Mouse (Mus musculus) inflammation-experienced regulatory T-cells, adult 16 weeks (primary cell): ENCODE measurements around the gene Ccdc155. TPM values are rescaled to one million over a fixed set of nuclear protein-coding genes. Genes with fewer than 3 reads are reported as not detected.

Experiments used
- polyA plus RNA-seq: library from polyadenylated mRNA; unstranded; fragments of 100-300 nt; shearing (Covaris generic); gene quantifications from one replicate; pipeline ENCODE4 v1.2.1, GENCODE M21; 2017

The Ccdc155 gene
- polyA plus RNA-seq: 0.26 TPM

DNA sequence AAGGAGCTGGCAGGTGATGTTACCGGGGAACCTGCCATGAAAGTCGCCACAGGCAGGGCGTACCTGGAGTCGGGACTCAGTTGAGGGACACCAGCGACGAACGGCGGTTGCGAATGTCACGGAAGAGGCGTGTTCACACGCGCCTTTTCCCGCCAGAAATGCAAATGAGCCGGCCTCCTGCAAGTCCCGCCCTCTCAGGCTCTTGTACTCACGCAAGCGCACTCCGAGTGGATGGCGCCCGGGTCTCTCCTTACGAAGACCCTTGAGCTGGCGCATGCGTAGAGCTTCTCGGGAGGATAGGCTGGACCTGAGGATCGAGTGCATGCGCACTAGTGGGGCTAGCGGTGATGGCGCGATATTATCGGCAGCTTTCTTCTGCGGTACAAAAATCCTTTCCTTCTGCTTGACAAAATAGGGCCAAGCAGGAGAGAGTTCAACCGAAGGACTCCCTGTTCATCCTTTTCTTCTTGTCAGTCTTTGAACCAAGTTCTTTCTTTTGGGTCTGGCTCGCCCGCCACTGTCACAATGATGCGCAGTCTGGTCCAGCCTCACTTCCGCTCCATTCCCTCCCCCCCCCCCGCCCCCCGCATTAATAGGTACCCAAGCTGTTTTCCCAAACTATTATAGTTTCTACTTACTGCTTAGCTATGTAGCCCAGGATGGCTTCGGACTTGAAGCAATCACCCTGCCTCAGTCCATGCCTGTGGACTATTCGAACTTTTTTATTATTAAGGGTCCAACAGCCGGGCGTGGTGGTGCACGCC is at the start of gene Ccdc155:
Gene Ccdc155, minus strand, starts transcription at position 513 of the 764 bp plus-strand sequence.

GRCm38 (mm10) chr7:45240633-45241388 is 36.1 kb upstream of the Ccdc155 start, which contains the start of gene Slc6a16:
TSS of gene Slc6a16 (plus strand) at chr7:45241085.

DNA sequence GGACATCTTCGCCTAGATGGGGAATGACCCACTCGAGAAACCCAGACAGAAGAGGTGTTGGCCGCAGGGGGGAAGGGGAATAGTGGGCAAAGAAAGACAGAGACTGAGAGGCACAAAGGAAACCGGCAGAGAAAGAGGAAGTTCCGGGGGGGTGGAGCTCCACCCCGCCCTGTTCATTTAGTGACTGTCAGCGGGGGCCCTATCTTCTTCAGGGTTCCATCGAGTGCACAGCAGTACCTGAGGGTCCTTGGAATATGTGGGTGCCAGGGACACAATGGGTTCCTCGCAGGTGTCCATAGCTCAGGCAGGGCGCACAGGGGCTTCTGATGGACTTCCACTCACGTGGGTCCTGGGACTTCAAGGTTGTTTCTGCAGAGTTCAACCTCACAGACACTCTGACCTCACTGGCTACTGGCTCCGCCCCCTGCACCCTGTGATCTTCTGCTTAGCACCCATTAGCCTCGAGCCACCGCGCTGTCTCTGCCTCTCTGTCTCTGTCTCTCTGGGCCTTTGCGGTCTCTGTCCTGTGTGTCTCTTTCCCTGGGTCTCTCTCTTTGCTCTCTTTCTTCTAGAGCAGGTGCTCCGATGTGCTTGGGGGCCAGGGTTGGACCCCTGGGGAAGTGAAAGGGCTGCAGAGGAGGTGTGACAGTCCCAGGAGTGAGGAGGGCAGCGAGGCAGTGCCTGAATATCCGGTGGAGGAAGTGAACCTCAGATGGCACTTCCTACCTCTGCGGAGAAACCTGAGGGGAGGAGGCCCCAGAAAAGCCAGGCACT is 34.2 kb upstream of the Ccdc155 start, which contains the start of gene Cd37:
Gene Cd37, minus strand, starts transcription at position 393 of the 774 bp plus-strand sequence.

GRCm38 (mm10) chr7:45215673-45216441 is 11.2 kb upstream of the Ccdc155 start, which contains the start of gene Tead2:
TSS of gene Tead2 (plus strand) at chr7:45215753.

GRCm38 (mm10) chr7:45211851-45212251 is 7.2 kb upstream of the Ccdc155 start, which contains the start of gene Dkkl1:
TSS of gene Dkkl1 (minus strand) at chr7:45212147.

GRCm38 (mm10) chr7:45180896-45181477 is 23.7 kb downstream of the Ccdc155 start, which contains the start of gene Pth2:
TSS of gene Pth2 (plus strand) at chr7:45180995.

DNA sequence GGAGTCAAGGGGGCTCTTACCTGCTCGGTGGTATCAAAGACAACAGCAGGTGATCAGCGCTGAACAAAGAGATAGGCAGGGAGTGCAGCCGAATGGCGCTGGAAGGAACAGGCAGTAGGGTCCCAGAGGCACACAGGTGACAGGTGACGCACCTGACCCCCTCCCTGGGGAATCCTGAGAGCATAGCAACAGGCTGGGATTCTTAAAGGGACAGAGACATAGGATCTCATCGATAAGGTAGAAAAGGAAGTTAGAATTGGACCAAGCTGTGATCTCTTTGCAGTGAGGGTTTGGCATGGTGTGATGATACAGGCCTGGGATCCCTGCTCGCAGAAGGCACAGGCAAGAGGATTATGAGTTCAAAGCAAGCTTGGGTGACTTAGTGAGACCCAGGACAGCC is 25.2 kb downstream of the Ccdc155 start, which contains the start of gene Gfy:
Gene Gfy, minus strand, starts transcription at position 101 of the 400 bp plus-strand sequence.

DNA sequence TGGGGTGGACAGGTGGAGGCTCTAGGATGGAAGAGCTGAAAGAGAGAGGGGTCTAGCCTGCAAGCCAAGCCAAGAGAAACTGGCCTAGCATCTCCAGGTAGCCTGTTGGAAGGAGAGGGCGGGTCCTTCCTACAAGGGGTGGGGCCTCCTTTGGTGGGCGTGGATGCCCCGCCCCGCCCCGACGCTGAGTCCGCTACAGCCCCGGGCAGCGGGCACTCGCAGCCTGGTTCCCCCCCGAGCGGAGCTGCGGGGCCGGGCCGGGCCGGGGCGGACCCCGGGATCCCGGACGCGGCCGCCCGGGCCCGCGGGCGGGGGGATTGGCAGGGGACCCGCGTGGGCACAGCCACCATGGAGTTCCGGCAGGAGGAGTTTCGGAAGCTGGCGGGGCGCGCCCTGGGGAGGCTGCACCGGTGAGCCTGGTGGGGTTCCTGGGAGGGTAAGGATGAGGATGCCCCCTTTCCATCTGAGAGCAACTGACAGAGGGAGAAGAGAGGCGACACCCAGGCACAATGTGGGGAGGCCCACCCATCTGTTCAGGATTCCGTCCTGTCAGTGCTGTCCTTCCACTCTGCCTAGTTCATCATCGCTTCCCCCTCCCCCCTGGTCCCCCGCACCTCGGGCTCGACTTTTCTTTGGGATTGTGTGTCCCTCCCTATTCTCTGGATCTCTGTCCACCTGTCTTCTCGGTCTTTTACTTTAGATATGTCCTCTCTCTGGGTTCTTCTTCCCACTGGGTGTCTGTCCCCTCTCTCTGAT is 40.8 kb downstream of the Ccdc155 start, which contains the start of gene Slc17a7:
Gene Slc17a7, plus strand, starts transcription at position 215 of the 756 bp plus-strand sequence.

DNA sequence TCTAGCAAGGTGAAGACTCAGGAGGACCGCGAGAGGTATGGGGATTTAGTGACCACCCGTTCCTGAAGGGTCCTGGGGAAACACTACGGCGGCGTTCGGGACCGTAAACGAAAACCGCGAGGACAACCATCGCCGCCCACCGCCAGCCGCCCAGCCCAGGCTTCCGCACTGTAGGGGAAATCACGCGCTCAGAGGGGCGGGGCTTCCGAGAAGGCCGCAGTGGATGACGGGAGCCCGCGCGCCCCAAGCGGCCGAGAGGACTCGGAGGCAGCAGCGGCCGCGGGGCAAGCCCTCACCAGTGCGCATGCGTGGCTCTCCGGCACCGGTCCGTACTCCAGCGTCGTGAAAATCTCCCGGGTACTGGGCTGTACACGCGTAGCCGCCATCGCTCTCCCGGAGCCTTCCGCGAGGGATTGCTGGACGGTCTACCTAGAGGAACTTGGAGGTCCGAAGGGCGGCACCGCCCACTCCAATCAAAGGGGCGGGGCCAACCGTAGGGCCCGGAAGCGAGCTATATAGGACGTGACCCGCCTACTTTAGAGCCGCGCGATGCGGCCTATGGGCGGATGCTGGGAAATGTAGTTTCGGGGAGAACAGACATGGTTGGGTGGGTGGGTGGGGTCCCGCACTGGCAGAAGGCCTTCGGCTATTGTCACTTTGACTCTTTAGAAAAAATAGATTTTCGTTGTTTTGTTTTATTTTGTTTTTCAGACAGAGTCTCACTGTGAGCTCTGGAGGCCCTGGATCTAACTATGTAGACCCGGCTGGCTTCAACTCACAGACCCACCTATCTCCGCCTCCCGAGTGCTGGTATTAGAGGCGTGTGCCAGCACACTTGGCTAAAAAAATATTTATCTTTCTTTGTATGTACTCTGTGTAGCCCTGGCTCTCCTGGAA is 50.3 kb downstream of the Ccdc155 start, which contains the start of the genes Pih1d1 and Aldh16a1:
Gene Pih1d1, plus strand, starts transcription at position 208 of the 897 bp plus-strand sequence.
Gene Aldh16a1, minus strand, starts transcription at position 489 of the 897 bp plus-strand sequence.

DNA sequence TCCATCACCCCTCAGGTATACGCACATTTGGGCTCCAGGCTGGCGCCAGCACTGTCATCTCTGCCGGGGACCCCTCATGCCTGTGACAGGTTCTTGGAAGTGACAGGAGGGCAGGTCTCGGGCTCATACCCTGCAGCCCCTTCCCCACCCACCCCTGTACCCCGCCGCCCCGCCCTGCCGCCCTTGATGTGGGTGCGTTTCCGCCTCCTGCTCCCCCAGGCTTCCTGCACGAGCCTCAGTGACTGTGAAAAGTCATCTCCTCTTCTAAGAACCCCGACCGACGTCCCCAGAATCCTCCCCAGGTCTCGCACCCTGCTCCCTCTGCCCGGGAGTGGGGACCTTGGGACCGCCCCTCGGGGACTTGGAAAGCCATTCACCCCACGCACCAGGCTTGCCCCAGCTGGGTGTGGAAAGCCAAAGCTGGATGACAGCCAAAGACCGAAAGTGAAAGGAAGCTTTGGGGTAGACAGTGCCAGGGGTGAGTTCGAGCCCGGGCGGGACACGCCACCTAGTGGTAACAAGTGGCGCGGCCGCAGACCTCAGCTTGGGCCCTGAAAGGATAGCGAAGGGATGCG is 68.6 kb downstream of the Ccdc155 start, which contains the start of the genes Gm45713 and Flt3l:
Gene Gm45713, minus strand, starts transcription at position 239 of the 575 bp plus-strand sequence.
Gene Flt3l, minus strand, starts transcription at position 440 of the 575 bp plus-strand sequence.

Other genes with a start within 250 kb of the Ccdc155 start
- gene Cpt1c, start 230.0 kb downstream of the Ccdc155 start, polyA plus RNA-seq: 0.72 TPM
- gene Prmt1, start 218.3 kb downstream of the Ccdc155 start, polyA plus RNA-seq: 180 TPM
- 248 TPM for gene Irf3, start 207.2 kb downstream of the Ccdc155 start, polyA plus RNA-seq
- 29.1 TPM for gene Bcl2l12, start 206.2 kb downstream of the Ccdc155 start, polyA plus RNA-seq
- 27.6 TPM for gene Scaf1, start 188.5 kb downstream of the Ccdc155 start, polyA plus RNA-seq
- gene Rras, start 186.9 kb downstream of the Ccdc155 start, polyA plus RNA-seq: 15.1 TPM
- gene Prr12, start 152.0 kb downstream of the Ccdc155 start, polyA plus RNA-seq: 3.5 TPM
- 127 TPM for gene Nosip, start 142.5 kb downstream of the Ccdc155 start, polyA plus RNA-seq
- gene Prrg2, start 142.2 kb downstream of the Ccdc155 start, polyA plus RNA-seq: 3.2 TPM
- gene Rcn3, start 112.7 kb downstream of the Ccdc155 start, polyA plus RNA-seq: 159 TPM
- gene Fcgrt, start 101.0 kb downstream of the Ccdc155 start, polyA plus RNA-seq: 6.5 TPM
- gene Rps11, start 80.5 kb downstream of the Ccdc155 start, polyA plus RNA-seq: 2,486 TPM
- 2,118 TPM for gene Rpl13a, start 76.1 kb downstream of the Ccdc155 start, polyA plus RNA-seq
- gene Gm45713, start 68.7 kb downstream of the Ccdc155 start, polyA plus RNA-seq: not detected
- 225 TPM for gene Flt3l, start 68.5 kb downstream of the Ccdc155 start, polyA plus RNA-seq
- 59.5 TPM for gene Pih1d1, start 50.6 kb downstream of the Ccdc155 start, polyA plus RNA-seq
- gene Aldh16a1, start 50.3 kb downstream of the Ccdc155 start, polyA plus RNA-seq: 70.8 TPM
- gene Slc17a7, start 40.9 kb downstream of the Ccdc155 start, polyA plus RNA-seq: not detected
- gene Gfy, start 25.3 kb downstream of the Ccdc155 start, polyA plus RNA-seq: not detected
- not detected for gene Pth2, start 23.9 kb downstream of the Ccdc155 start, polyA plus RNA-seq
- 23.5 TPM for gene Dkkl1, start 7.3 kb upstream of the Ccdc155 start, polyA plus RNA-seq
- gene Tead2, start 10.9 kb upstream of the Ccdc155 start, polyA plus RNA-seq: 1.8 TPM
- 675 TPM for gene Cd37, start 34.2 kb upstream of the Ccdc155 start, polyA plus RNA-seq
- gene Slc6a16, start 36.2 kb upstream of the Ccdc155 start, polyA plus RNA-seq: not detected
- gene Slc6a21, start 72.6 kb upstream of the Ccdc155 start, polyA plus RNA-seq: not detected
- gene Trpm4, start 128.9 kb upstream of the Ccdc155 start, polyA plus RNA-seq: 22.4 TPM
- not detected for gene Hrc, start 130.4 kb upstream of the Ccdc155 start, polyA plus RNA-seq
- gene Ppfia3, start 162.1 kb upstream of the Ccdc155 start, polyA plus RNA-seq: not detected
- gene Lin7b, start 165.7 kb upstream of the Ccdc155 start, polyA plus RNA-seq: not detected
- gene Snrnp70, start 190.8 kb upstream of the Ccdc155 start, polyA plus RNA-seq: 227 TPM
- gene Kcna7, start 200.8 kb upstream of the Ccdc155 start, polyA plus RNA-seq: not detected
- gene Ntf5, start 208.8 kb upstream of the Ccdc155 start, polyA plus RNA-seq: 0.78 TPM
- not detected for gene Lhb, start 215.9 kb upstream of the Ccdc155 start, polyA plus RNA-seq
- gene Gys1, start 230.0 kb upstream of the Ccdc155 start, polyA plus RNA-seq: 18.4 TPM
- 64.0 TPM for gene Ruvbl2, start 233.2 kb upstream of the Ccdc155 start, polyA plus RNA-seq